Mouse (Mus musculus) left cerebral cortex, adult 11 months (tissue): ENCODE data around the gene Megf9.

Source experiments
- DNase-seq: peaks from one replicate; pipeline ENCODE4 v3.0.0; 2022; ENCODE audit warnings: low spot score

The Megf9 gene

GRCm38 (mm10) chr4:70523346-70523745 lies 11.4 kb downstream of the Megf9 start:
- DNase-seq = no peak

- DNase-seq = no peak
Observed at GRCm38 (mm10) chr4:70521506-70522292, 13.1 kb downstream of the Megf9 start.

GRCm38 (mm10) chr4:70517646-70518045 lies 17.1 kb downstream of the Megf9 start:
- peak; percentile 47 for DNase-seq

- no peak for DNase-seq
Observed at GRCm38 (mm10) chr4:70516289-70516688, 18.5 kb downstream of the Megf9 start.

GRCm38 (mm10) chr4:70515514-70515913 lies 19.3 kb downstream of the Megf9 start:
- DNase-seq = no peak

GRCm38 (mm10) chr4:70509987-70510386 lies 24.8 kb downstream of the Megf9 start:
- no peak for DNase-seq

GRCm38 (mm10) chr4:70509565-70509964 lies 25.2 kb downstream of the Megf9 start:
- DNase-seq = no peak

- DNase-seq = no peak
Observed at GRCm38 (mm10) chr4:70508207-70508606, 26.6 kb downstream of the Megf9 start.

- DNase-seq = no peak
Observed at GRCm38 (mm10) chr4:70505951-70506350, 28.8 kb downstream of the Megf9 start.

- DNase-seq = no peak
Observed at GRCm38 (mm10) chr4:70503827-70504226, 31.0 kb downstream of the Megf9 start.

GRCm38 (mm10) chr4:70499285-70499684 lies 35.5 kb downstream of the Megf9 start:
- no peak for DNase-seq

- no peak for DNase-seq
Observed at GRCm38 (mm10) chr4:70496978-70497377, 37.8 kb downstream of the Megf9 start.

- DNase-seq = no peak
Observed at GRCm38 (mm10) chr4:70489792-70490191, 45.0 kb downstream of the Megf9 start.

- no peak for DNase-seq
Observed at GRCm38 (mm10) chr4:70488415-70488814, 46.4 kb downstream of the Megf9 start.

GRCm38 (mm10) chr4:70484134-70484533 lies 50.7 kb downstream of the Megf9 start:
- no peak for DNase-seq

- DNase-seq = no peak
Observed at GRCm38 (mm10) chr4:70481931-70482330, 52.9 kb downstream of the Megf9 start.

- DNase-seq = no peak
Observed at GRCm38 (mm10) chr4:70471398-70471797, 63.4 kb downstream of the Megf9 start.

- DNase-seq = no peak
Observed at GRCm38 (mm10) chr4:70465921-70466689, 68.7 kb downstream of the Megf9 start.

GRCm38 (mm10) chr4:70463302-70463701 lies 71.5 kb downstream of the Megf9 start:
- DNase-seq = no peak

- no peak for DNase-seq
Observed at GRCm38 (mm10) chr4:70461416-70461815, 73.4 kb downstream of the Megf9 start.

- DNase-seq = no peak
Observed at GRCm38 (mm10) chr4:70452161-70452560, 82.6 kb downstream of the Megf9 start.

- DNase-seq = no peak
Observed at GRCm38 (mm10) chr4:70451750-70452149, 83.0 kb downstream of the Megf9 start.

GRCm38 (mm10) chr4:70449668-70450067 lies 85.1 kb downstream of the Megf9 start:
- DNase-seq = no peak
